Mouse (Mus musculus) kidney, adult 2 months (tissue): ENCODE measurements around the gene Fblim1. TPM values are rescaled to one million over a fixed set of nuclear protein-coding genes. Genes with fewer than 3 reads are reported as not detected.

Experiments used
- DNase-seq: peaks from one replicate; pipeline ENCODE4 v3.0.0; 2021
- H3K27ac ChIP-seq: fragments of 200-500 bp; 2 replicates; pipeline ENCODE4 v1.5.1; 2012; ENCODE audit warnings: low read depth, low read length, control low read depth, inconsistent platforms; ENCODE audit not compliant: insufficient read depth
- H3K27me3 ChIP-seq: fragments of 200-500 bp; replicated peaks from 2 replicates; pipeline ENCODE4 v1.6.1; 2012; ENCODE audit warnings: mild to moderate bottlenecking, moderate library complexity, low read length, inconsistent platforms; ENCODE audit not compliant: control insufficient read depth, insufficient read depth
- H3K36me3 ChIP-seq: fragments of 200-500 bp; 2 replicates; pipeline ENCODE4 v1.6.1; 2012; ENCODE audit warnings: mild to moderate bottlenecking, moderate library complexity, low read length, inconsistent platforms; ENCODE audit not compliant: control insufficient read depth, insufficient read depth
- H3K4me1 ChIP-seq: fragments of 200-500 bp; 2 replicates; pipeline ENCODE4 v1.6.1; 2011; ENCODE audit warnings: low read length; ENCODE audit not compliant: control insufficient read depth, insufficient read depth
- H3K4me3 ChIP-seq: fragments of 200-500 bp; 2 replicates; pipeline ENCODE4 v1.5.1; 2011; ENCODE audit warnings: mild to moderate bottlenecking, low read depth, low read length, control low read depth; ENCODE audit not compliant: insufficient read depth
- CTCF ChIP-seq: fragments of 200-500 bp; conservative IDR thresholded peaks from 2 replicates; pipeline ENCODE4 v1.5.1; 2011; ENCODE audit warnings: low read depth, mild to moderate bottlenecking, control low read depth, low read length, moderate library complexity, mixed read lengths; ENCODE audit not compliant: insufficient read depth, insufficient read length
- POLR2A ChIP-seq: fragments of 200-500 bp; IDR thresholded peaks from one replicate; pipeline ENCODE4 v1.6.1; 2011; ENCODE audit warnings: low read depth, low read length, control low read depth
- WGBS: fragments of 180-500 bp; shearing (Covaris S2); methylation state at CpG from one replicate; pipeline ENCODE4 v1.1.7; 2018; 5-methylcytosine and 5-hydroxymethylcytosine counted together
- polyA plus RNA-seq: library from polyadenylated mRNA; depleted of rRNA; stranded (reverse); fragments of >200 nt; gene quantifications from 2 replicates; pipeline ENCODE4 v1.2.3, GENCODE M21; 2012

The Fblim1 gene
- polyA plus RNA-seq, 1 experiment = 10.2 TPM

DNA sequence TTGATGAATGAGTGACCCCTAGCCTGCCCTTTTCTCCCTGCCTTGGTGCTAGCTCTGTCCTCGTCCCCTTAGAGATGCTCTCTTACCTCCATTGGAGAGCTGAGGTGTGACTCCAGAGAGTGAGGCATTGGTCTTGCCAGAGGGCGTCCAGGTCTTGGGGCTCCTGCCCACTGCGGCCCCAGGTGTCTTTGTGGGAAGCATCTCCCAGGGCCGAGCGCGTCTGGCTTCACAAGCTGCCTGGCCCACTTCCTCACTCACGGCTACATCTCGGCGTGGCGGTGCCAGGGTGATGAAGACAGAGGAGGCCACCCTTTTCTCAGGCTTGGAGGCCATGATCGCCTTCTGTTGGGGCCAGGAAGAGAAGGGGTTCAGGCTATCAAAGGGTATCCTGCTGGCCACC is 10.8 kb downstream of the Fblim1 start:
- H3K27ac ChIP-seq = no peak overlapping the region
- no peak overlapping the region for H3K4me3 ChIP-seq
- 0 out of 2 replicates have a peak, but pooled peaks cover 4% of the 10 kb centered on the region for H3K4me1 ChIP-seq
- H3K27me3 ChIP-seq = no peaks in the 10 kb centered on the region; the same call in 1 of the 2 replicates
- no peaks in the 10 kb centered on the region for H3K36me3 ChIP-seq
- no peak for DNase-seq
- 91% methylated on average over 11 of the region's 11 CpGs for WGBS
- TF ChIP-seq POLR2A (no peak), CTCF (no peak)

DNA sequence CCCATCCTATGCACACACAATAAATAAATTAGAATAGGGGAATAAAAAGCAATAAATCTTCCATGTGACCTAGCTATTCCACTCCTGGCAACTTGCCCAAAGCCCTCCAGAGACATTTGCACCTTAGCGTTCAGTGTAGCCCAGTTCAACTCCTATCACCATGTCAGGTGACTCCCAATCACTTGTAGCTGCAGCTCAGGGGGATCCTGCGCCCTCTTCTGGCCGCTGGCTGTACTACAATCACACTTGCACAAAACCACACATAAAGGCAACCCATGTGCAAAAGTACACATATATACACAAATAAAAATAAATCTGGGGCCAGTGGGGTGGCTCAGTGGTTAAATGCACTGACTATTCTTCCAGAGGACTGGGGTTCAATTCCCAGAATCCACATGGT is 14.3 kb downstream of the Fblim1 start:
- H3K4me3 ChIP-seq = no peak overlapping the region
- TF ChIP-seq CTCF (peak; percentile 72), POLR2A (no peak)
- DNase-seq = peak; percentile 55
- WGBS = 19% methylated on average over 3 of the region's 3 CpGs
- H3K4me1 ChIP-seq = no peaks in the 10 kb centered on the region
- H3K27me3 ChIP-seq = no peaks in the 10 kb centered on the region
- no peaks in the 10 kb centered on the region for H3K36me3 ChIP-seq
- H3K27ac ChIP-seq = no peak overlapping the region

GRCm38 (mm10) chr4:141583919-141584318 is 22.0 kb downstream of the Fblim1 start:
- WGBS = 85% methylated on average over 8 of the region's 8 CpGs
- no peak overlapping the region for H3K27ac ChIP-seq
- H3K4me3 ChIP-seq = no peak overlapping the region
- H3K36me3 ChIP-seq = no peaks in the 10 kb centered on the region
- no peaks in the 10 kb centered on the region for H3K27me3 ChIP-seq
- TF ChIP-seq POLR2A (no peak), CTCF (no peak)
- no peaks in the 10 kb centered on the region for H3K4me1 ChIP-seq
- DNase-seq = no peak

- DNase-seq = no peak
- Histone ChIP-seq H3K4me1 (no peaks in the 10 kb centered on the region), H3K27me3 (no peaks in the 10 kb centered on the region), H3K4me3 (no peak overlapping the region), H3K27ac (no peak overlapping the region), H3K36me3 (no peaks in the 10 kb centered on the region)
- TF ChIP-seq CTCF = no peak
- no peak for TF ChIP-seq POLR2A
- 84% methylated on average over 13 of the region's 13 CpGs for WGBS
Observed at GRCm38 (mm10) chr4:141581051-141581450, 24.8 kb downstream of the Fblim1 start.

DNA sequence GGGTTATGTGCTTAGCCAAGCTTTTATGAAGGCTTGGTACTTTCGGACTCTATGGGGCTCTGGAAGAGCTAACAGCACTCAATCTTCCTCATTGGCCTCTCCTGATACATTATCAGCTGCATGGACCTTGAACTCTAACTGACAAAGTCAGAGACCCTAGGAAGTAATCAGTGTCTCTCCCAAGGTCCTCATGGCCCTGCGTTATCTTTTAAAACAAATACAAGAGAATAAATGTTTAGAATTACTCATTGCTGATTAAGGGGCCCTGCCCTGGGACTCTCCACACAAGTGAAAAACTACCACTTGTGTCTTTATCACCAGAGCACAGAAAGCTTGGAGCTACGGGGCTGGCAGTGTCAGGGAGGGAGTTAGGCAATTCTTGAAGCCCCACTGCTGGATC is 27.1 kb downstream of the Fblim1 start:
- no peak for TF ChIP-seq POLR2A
- no peak for TF ChIP-seq CTCF
- Histone ChIP-seq H3K27me3 (no peaks in the 10 kb centered on the region), H3K4me1 (peaks cover 13% of the 10 kb centered on the region), H3K36me3 (no peaks in the 10 kb centered on the region), H3K4me3 (no peak overlapping the region), H3K27ac (no peak overlapping the region; the same call in 1 of the 2 replicates)
- DNase-seq = no peak
- WGBS = 64% methylated on average over 3 of the region's 3 CpGs

- Histone ChIP-seq H3K4me1 (peaks cover 26% of the 10 kb centered on the region), H3K27ac (no peak overlapping the region), H3K36me3 (no peaks in the 10 kb centered on the region), H3K27me3 (no peaks in the 10 kb centered on the region), H3K4me3 (no peak overlapping the region)
- WGBS = 97% methylated on average over 7 of the region's 7 CpGs
- TF ChIP-seq CTCF (peak; percentile 32; the same call in 1 of the 2 replicates), POLR2A (no peak)
- DNase-seq = no peak
Observed at GRCm38 (mm10) chr4:141576877-141577276, 29.0 kb downstream of the Fblim1 start.

DNA sequence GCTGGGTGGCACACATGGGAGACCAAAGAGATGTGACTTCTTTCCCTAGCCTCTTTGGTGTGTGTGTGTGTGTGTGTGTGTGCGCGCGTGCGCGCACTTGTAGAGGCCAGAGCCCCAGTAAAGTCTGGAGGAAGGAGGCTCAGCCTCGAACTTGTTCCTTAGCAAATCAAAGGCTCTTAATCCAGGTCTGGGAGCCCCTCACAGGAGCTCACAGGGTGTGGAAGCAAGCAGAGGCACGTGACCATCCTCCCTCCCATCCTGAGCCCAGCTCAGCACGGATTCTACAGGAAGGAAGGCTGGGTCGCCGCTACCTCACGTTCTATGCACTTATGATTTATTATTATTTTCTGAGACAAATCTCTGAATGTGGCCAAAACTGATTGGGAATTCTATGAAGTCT is 29.5 kb downstream of the Fblim1 start:
- DNase-seq = peak; percentile 43
- 79% methylated on average over 11 of the region's 11 CpGs for WGBS
- TF ChIP-seq CTCF (no peak), POLR2A (no peak)
- Histone ChIP-seq H3K36me3 (no peaks in the 10 kb centered on the region), H3K27ac (no peak overlapping the region), H3K27me3 (no peaks in the 10 kb centered on the region), H3K4me1 (peaks cover 28% of the 10 kb centered on the region), H3K4me3 (no peak overlapping the region)
